Mouse (Mus musculus) stomach, embryonic 16.5 days (tissue): ENCODE data around the gene Isy1. TPM values are rescaled to one million over a fixed set of nuclear protein-coding genes. Genes with fewer than 3 reads are reported as not detected.
A peak's percentile ranks its signal among the peaks of the same experiment; 100 is the strongest.

Experiments used
- ATAC-seq: fragments of 200-750 bp; cut with Nextera tagmentation; 2 replicates; pipeline ENCODE4 v1.8.0; 2017; ENCODE audit warnings: moderate number of reproducible peaks, moderate TSS enrichment; ENCODE audit not compliant: insufficient read depth, low FRiP score
- H3K27ac ChIP-seq: fragments of 300-500 bp; sonication (generic); 2 replicates; pipeline ENCODE4 v1.5.1; 2014; ENCODE audit warnings: low read length
- H3K27me3 ChIP-seq: fragments of 300-500 bp; sonication (generic); 2 replicates; pipeline ENCODE4 v1.6.1; 2014; ENCODE audit warnings: low read length, control low read depth, mixed read lengths; ENCODE audit not compliant: control insufficient read depth, insufficient read depth
- H3K36me3 ChIP-seq: fragments of 300-500 bp; sonication (generic); 2 replicates; pipeline ENCODE4 v1.6.1; 2014; ENCODE audit warnings: low read length; ENCODE audit not compliant: control insufficient read depth, insufficient read depth
- H3K4me1 ChIP-seq: fragments of 300-500 bp; sonication (generic); 2 replicates; pipeline ENCODE4 v1.6.1; 2014; ENCODE audit warnings: low read length, control low read depth, mixed read lengths; ENCODE audit not compliant: control insufficient read depth, insufficient read depth
- H3K4me2 ChIP-seq: fragments of 300-500 bp; sonication (generic); 2 replicates; pipeline ENCODE4 v1.6.1; 2014; ENCODE audit warnings: low read depth, low read length, mixed read lengths
- H3K4me3 ChIP-seq: fragments of 300-500 bp; sonication (generic); replicated peaks from 2 replicates; pipeline ENCODE4 v1.5.1; 2014; ENCODE audit warnings: mild to moderate bottlenecking, low read length
- H3K9ac ChIP-seq: fragments of 300-500 bp; sonication (generic); 2 replicates; pipeline ENCODE4 v1.6.1; 2014; ENCODE audit warnings: low read length
- H3K9me3 ChIP-seq: fragments of 300-500 bp; sonication (generic); replicated peaks from 2 replicates; pipeline ENCODE4 v1.6.1; 2016; ENCODE audit warnings: low read length, control low read depth; ENCODE audit not compliant: control insufficient read depth
- WGBS: fragments of 180-500 bp; shearing (Covaris S2); extraction: QIAGEN DNeasy Blood & Tissue Kit; methylation state at CpG from one replicate; pipeline ENCODE4 v1.1.7; 2014; 5-methylcytosine and 5-hydroxymethylcytosine counted together
- polyA plus RNA-seq: library from polyadenylated mRNA; unstranded; fragments of >200 nt; fragmentation: Nextera tagmentation; extraction: Ambion mirVana; gene quantifications from 2 replicates; pipeline ENCODE4 v1.2.1, GENCODE M21; 2015

Gene Isy1
- polyA plus RNA-seq, 1 experiment from 2014 or later, result 48.1 TPM

DNA sequence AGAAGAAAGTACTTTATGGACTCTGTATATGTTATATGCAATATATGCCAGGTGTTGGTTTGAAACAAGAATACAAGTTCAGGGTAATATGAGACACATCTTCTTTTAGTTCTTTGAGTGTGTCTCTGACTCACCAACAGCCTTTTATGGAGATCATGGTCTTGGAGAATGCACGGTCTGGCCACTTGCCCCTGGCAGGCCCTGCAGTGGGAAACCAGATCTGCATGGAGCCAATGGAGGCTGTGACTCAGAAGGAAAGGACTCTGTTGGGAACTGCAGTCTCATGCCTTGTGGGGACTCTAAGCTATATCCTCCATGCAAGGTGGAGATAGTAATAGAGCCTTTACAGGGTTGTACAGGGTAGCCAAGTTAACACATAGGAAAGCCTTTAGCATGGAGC, 36.5 kb upstream of the Isy1 start:
- no peak for ATAC-seq
- Histone ChIP-seq H3K27me3 (no peaks in the 10 kb centered on the region), H3K9me3 (no peaks in the 10 kb centered on the region), H3K4me1 (no peaks in the 10 kb centered on the region), H3K4me2 (no peak overlapping the region), H3K27ac (no peak overlapping the region), H3K4me3 (no peak overlapping the region), H3K36me3 (no peaks in the 10 kb centered on the region), H3K9ac (no peak overlapping the region)
- WGBS, result 77% methylated on average over 1 of the region's 1 CpGs

DNA sequence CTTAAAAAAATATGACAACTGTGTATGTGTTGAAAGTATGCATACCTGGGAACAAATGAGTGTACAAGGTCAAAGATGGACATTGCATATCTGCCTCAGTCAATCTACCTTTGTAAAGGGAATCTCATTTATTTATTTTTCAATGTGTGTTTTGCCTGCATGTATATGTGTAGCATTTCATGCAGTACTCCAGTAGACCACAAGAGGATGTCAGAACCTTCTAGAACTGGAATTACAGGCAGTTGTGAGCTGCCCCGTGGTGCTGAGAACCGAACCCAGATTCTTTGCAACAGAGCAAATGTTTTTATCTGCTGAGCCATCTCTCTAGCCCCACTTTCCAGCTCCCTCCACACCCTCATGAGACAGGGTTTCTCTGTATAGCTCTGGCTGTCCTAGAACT, 35.4 kb upstream of the Isy1 start:
- Histone ChIP-seq H3K4me3 (no peak overlapping the region), H3K9me3 (no peaks in the 10 kb centered on the region), H3K27ac (no peak overlapping the region), H3K4me2 (no peak overlapping the region), H3K27me3 (no peaks in the 10 kb centered on the region), H3K4me1 (0 out of 2 replicates have a peak, but pooled peaks cover 2% of the 10 kb centered on the region), H3K36me3 (no peaks in the 10 kb centered on the region), H3K9ac (no peak overlapping the region)
- WGBS, result 89% methylated on average over 2 of the region's 2 CpGs
- no peak for ATAC-seq

DNA sequence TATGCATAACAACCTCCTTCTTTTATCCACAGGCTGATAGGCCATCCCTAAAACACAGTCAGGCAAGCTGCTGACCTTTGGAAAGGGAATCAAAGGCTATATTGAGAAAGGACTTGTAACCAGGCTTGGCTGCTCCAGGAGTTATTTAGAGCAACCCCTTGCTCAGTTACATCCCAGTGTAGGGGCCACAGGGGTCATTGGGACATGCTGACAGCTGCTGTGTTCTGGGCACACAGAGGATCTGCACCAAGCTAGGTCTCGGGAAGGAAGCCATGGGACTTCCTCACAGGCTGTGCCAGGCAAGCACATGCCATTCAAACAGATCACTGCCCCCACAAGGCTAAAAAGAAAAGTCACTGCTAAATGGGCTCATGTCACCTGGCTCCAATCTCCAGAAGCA, 34.5 kb upstream of the Isy1 start:
- Histone ChIP-seq H3K27ac (no peak overlapping the region), H3K36me3 (no peaks in the 10 kb centered on the region), H3K4me1 (0 out of 2 replicates have a peak, but pooled peaks cover 5% of the 10 kb centered on the region), H3K4me3 (no peak overlapping the region), H3K4me2 (no peak overlapping the region), H3K27me3 (no peaks in the 10 kb centered on the region), H3K9me3 (no peaks in the 10 kb centered on the region), H3K9ac (no peak overlapping the region)
- no peak for ATAC-seq
- 41% methylated on average over 1 of the region's 1 CpGs for WGBS

DNA sequence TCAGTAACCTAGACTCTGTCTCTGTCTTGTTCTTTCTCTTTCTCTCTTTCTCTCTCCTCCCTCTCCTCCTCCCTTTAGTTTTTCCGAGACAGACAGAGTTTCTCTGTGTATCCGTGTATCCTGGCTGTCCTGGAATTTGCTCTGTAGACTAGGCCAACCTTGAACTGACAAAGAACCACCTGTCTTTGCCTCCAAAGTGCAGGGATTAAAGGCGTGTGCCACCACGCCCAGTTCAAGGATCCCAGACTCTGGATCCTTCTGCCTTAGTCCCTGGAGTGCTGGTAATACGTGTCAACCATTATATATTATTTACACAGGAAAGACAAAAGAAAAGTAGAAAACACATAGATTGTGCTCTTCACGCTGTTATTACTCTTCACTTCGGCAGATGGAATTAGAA, 32.6 kb upstream of the Isy1 start:
- Histone ChIP-seq H3K4me3 (no peak overlapping the region), H3K27me3 (no peaks in the 10 kb centered on the region), H3K4me2 (no peak overlapping the region), H3K36me3 (no peaks in the 10 kb centered on the region), H3K27ac (no peak overlapping the region), H3K9me3 (no peaks in the 10 kb centered on the region), H3K9ac (no peak overlapping the region), H3K4me1 (0 out of 2 replicates have a peak, but pooled peaks cover 5% of the 10 kb centered on the region)
- 73% methylated on average over 7 of the region's 7 CpGs for WGBS
- no peak for ATAC-seq

DNA sequence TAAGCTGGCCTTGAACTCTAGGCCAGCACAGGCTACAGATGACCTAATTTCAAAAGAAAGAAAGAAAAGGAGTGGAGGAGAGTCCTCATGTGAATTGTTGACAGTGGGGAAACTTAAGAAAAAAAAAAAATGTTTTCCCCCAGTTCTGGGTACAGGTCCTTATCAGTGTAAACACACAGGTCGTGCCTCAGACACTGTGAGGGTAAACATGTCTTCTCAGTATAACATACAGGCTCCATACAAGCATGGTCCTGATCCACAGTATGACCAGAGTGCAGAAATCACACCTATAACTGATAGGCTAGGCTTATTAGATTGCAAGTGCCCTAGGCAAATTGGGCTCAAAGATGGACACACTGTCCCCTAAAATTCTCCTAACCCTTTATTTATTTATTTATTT, 31.8 kb upstream of the Isy1 start:
- ATAC-seq, result no peak
- Histone ChIP-seq H3K9ac (no peak overlapping the region), H3K4me3 (no peak overlapping the region), H3K36me3 (no peaks in the 10 kb centered on the region), H3K27ac (no peak overlapping the region), H3K27me3 (no peaks in the 10 kb centered on the region), H3K4me2 (no peak overlapping the region), H3K4me1 (0 out of 2 replicates have a peak, but pooled peaks cover 5% of the 10 kb centered on the region), H3K9me3 (no peaks in the 10 kb centered on the region)
- 24% methylated on average over 1 of the region's 1 CpGs for WGBS

DNA sequence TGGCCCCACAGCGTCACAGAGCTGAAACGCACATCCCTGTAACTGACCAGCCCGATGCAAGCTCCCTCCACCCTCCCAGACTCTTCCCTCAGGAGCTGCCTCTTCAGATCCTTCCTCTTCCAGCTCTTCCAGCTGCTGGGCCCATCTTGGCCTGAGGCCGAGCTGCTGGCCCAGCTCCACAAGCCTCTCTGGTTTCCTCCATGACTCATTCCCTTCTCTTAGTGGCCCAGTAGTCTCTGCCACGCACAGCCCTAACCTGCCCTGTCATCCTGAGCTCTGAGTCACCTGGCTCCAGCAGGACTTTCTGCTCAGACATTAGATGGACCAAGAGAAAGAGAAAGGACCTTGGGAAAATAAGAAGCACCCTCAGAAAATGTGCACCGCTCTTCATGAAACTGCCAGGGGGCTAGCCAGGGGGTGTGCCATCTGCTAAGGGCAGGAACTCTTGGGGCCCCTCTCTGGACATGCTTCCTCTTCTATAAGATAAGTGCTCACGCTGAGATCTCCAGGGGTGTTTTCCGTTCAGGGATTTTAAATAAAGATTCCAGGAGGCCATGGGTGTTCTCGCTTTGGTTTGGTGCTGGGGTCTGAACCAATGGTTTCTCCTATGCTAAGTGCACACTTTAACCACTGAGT, 30.4 kb upstream of the Isy1 start:
- 52% methylated on average over 9 of the region's 9 CpGs for WGBS
- ATAC-seq, result peak; percentile 68
- no peak overlapping the region; the same call in 1 of the 2 replicates for H3K27ac ChIP-seq

DNA sequence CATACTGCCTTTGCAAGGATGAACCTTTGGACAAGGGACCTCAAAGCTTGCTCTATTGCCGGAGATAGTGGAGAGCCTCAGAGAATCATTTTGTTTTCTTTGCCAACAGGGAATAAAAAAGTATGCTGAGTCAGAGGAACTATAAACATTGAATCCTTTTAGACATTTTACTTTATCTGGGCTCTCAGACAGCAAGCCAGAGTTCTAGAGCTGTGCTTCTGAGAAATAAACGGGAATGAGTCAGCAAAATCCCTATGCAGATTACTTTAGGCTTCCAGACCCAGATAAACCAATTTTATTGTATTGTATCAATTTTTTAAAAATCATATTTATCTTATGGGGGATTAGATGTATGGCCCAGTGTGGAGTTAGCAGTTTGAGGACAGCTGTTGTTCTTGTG, 28.7 kb upstream of the Isy1 start:
- WGBS, result 62% methylated on average over 2 of the region's 2 CpGs

More for the DNA sequence above, 30.4 kb upstream of the Isy1 start:
- H3K4me2 ChIP-seq, result no peak overlapping the region
- no peak overlapping the region for H3K4me3 ChIP-seq
- no peaks in the 10 kb centered on the region for H3K9me3 ChIP-seq
- no peak overlapping the region for H3K9ac ChIP-seq
- no peaks in the 10 kb centered on the region for H3K36me3 ChIP-seq
- 0 out of 2 replicates have a peak, but pooled peaks cover 5% of the 10 kb centered on the region for H3K4me1 ChIP-seq
- no peaks in the 10 kb centered on the region for H3K27me3 ChIP-seq

DNA sequence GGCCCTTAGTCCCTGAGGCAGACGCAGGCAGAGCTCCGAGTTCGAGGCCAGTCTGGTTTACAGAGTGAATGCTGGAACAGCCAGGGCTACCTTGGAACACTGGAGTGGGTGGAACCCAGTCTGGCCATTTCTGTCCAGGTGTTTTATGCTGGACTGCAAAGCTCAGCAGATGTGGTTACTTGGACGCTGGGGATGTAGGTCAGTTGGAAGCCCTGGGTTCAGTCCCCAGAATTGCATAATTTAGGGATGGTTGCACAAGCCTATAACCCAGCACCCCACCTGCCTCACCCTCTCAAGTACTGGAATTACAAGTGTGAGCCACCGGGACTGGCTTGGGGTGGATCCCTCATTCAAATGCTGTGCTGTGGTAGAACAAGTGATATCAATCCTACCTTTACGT, 27.6 kb upstream of the Isy1 start:
- H3K9me3 ChIP-seq, result no peaks in the 10 kb centered on the region
- no peak overlapping the region for H3K27ac ChIP-seq
- no peak for ATAC-seq
- no peak overlapping the region for H3K9ac ChIP-seq
- H3K4me1 ChIP-seq, result 0 out of 2 replicates have a peak, but pooled peaks cover 5% of the 10 kb centered on the region
- no peak overlapping the region for H3K4me2 ChIP-seq
- 77% methylated on average over 6 of the region's 6 CpGs for WGBS
- no peak overlapping the region for H3K4me3 ChIP-seq
- no peaks in the 10 kb centered on the region for H3K27me3 ChIP-seq
- no peaks in the 10 kb centered on the region for H3K36me3 ChIP-seq

More for the DNA sequence above, 28.7 kb upstream of the Isy1 start:
- ATAC-seq, result no peak
- Histone ChIP-seq H3K27ac (no peak overlapping the region), H3K4me1 (0 out of 2 replicates have a peak, but pooled peaks cover 5% of the 10 kb centered on the region), H3K9me3 (no peaks in the 10 kb centered on the region), H3K9ac (no peak overlapping the region), H3K4me2 (no peak overlapping the region), H3K27me3 (no peaks in the 10 kb centered on the region), H3K4me3 (no peak overlapping the region), H3K36me3 (no peaks in the 10 kb centered on the region)

DNA sequence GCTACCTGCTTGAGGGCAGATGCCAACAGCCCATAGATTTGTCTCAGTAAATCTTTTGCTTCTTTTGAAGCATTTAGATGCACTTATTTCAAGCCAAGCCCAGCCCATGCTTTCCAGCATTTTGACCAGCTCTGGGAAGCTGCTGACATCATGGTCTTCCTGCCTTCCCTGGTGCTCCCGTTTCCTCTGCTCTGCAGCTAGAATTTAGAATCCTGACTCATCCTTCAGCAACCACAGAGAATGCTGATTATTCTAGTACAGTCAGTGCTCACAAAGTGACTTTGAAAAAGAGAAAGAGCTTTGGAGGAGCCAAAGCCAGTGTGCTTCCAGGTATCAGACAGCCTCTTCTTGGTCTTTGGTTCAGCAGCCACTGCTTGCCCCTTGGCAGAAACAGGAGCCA, 18.5 kb upstream of the Isy1 start:
- Histone ChIP-seq H3K9ac (no peak overlapping the region), H3K4me3 (no peak overlapping the region), H3K36me3 (no peaks in the 10 kb centered on the region), H3K27ac (no peak overlapping the region), H3K9me3 (no peaks in the 10 kb centered on the region), H3K27me3 (no peaks in the 10 kb centered on the region), H3K4me2 (no peak overlapping the region), H3K4me1 (no peaks in the 10 kb centered on the region)
- WGBS, result 26% methylated on average over 1 of the region's 1 CpGs
- no peak for ATAC-seq
